Mouse (Mus musculus): Measurements from ENCODE around the gene Usp36.

- no peak for TF ChIP-seq POLR2A (IDR thresholded peaks at IDR 0.05; ENCODE audit: low read depth, low read length)
- TF ChIP-seq CTCF (IDR thresholded peaks at IDR 0.05; ENCODE audit: borderline replicate concordance, insufficient read depth, low read length) = no peak
Observed at GRCm38 (mm10) chr11:118240388-118240787, 49.7 kb downstream of the Usp36 start.
